25 mouse cellular contexts compared by ENCODE assay signal in the genomic region with DNA sequence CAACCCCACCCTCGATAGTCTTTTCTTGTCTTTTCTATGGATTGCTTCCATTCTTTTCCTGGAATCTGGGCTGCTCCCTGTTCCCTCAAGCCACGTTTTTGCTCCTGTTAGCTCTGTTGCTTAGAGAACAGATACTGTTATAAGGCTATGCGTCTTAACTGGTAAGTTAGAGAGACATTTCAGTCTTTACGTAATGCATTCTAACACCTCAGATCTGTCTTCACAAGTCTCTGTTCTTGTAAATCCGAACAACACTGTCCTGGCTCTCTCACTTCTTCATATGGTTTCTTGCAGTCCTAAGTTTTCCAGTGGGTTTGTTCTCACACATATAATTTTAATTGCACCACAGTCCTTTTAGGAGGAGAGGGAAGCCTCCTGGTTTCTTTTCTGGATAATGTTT.
"Had no signal": no experiment of that assay in that cellular context is flagged by ENCODE, and none has a peak within 500 bp of the region (broad histone marks: within the 10 kb centered on the region; RNA-seq: fewer than 3 reads in every experiment).

No protein-coding gene starts in this region.

- H3K9me3 ChIP-seq: heart, embryonic 10.5 days; heart, embryonic 12.5 days; hindbrain, embryonic 10.5 days; hindbrain, embryonic 12.5 days; intestine, embryonic 15.5 days; limb, embryonic 10.5 days; limb, embryonic 12.5 days; liver, embryonic 13.5 days had no signal

- H3K9ac ChIP-seq: heart, embryonic 12.5 days; hindbrain, embryonic 12.5 days; hindbrain, embryonic 14.5 days; intestine, embryonic 15.5 days; limb, embryonic 12.5 days; liver, embryonic 13.5 days had no signal

- H3K4me1 ChIP-seq: hindbrain, embryonic 10.5 days; hindbrain, embryonic 12.5 days; intestine, embryonic 15.5 days; limb, embryonic 10.5 days; limb, embryonic 12.5 days; liver, embryonic 13.5 days had no signal

- H3K27ac ChIP-seq: gastrocnemius, adult 2 months; heart, embryonic 10.5 days; hindbrain, embryonic 10.5 days; hindbrain, embryonic 12.5 days; hindbrain, embryonic 14.5 days; intestine, embryonic 15.5 days; layer of hippocampus, adult 2 months; limb, embryonic 10.5 days; limb, embryonic 12.5 days; liver, embryonic 13.5 days had no signal

- H3K27me3 ChIP-seq: hindbrain, embryonic 12.5 days; intestine, embryonic 15.5 days; limb, embryonic 12.5 days; liver, embryonic 13.5 days had no signal

- H3K36me3 ChIP-seq: heart, embryonic 10.5 days; heart, embryonic 12.5 days; hindbrain, embryonic 10.5 days; intestine, embryonic 15.5 days; limb, embryonic 10.5 days; limb, embryonic 12.5 days; liver, embryonic 13.5 days had no signal

- H3K4me2 ChIP-seq: heart, embryonic 12.5 days; hindbrain, embryonic 12.5 days; hindbrain, embryonic 14.5 days; intestine, embryonic 15.5 days; limb, embryonic 12.5 days; liver, embryonic 11.5 days; liver, embryonic 13.5 days had no signal

- ATAC-seq: inflammation-experienced regulatory T-cells, adult 6 months; intestine, embryonic 15.5 days; intestine, postnatal 0 days had no signal

- DNase-seq: gastrocnemius, adult 2 months; gastrocnemius, postnatal 10 days; gastrocnemius, postnatal 25 days; heart, adult 18-20 months; heart, postnatal 10 days; heart, postnatal 4 days; kidney, adult 18-20 months; kidney, adult 8-10 months; kidney, postnatal 10 days; kidney, postnatal 25 days; kidney, postnatal 4 days; liver; liver, embryonic 13.5 days had no signal

- H3K4me3 ChIP-seq: gastrocnemius, adult 2 months; heart, embryonic 10.5 days; heart, embryonic 12.5 days; hindbrain, embryonic 10.5 days; hindbrain, embryonic 12.5 days; intestine, embryonic 15.5 days; layer of hippocampus, adult 2 months; limb, embryonic 10.5 days; limb, embryonic 12.5 days; liver, embryonic 13.5 days had no signal
